ENCODE assay signal across 15 mouse cellular contexts in genomic region chr5:125766941-125767340, GRCm38 (mm10).
A peak's percentile ranks its signal among the peaks of the same experiment; 100 is the strongest.
DNase-seq lines count a peak whose midpoint lies in the region; TF ChIP-seq lines count a peak whose summit lies in the region.
"Had no signal": no experiment of that assay in that cellular context is flagged by ENCODE, and none has a peak within 500 bp of the region (broad histone marks: within the 10 kb centered on the region; RNA-seq: fewer than 3 reads in every experiment).

No protein-coding gene starts in this region.

- peak overlapping the region; percentile 71 for H3K27ac ChIP-seq in layer of hippocampus, adult 2 months
- H3K27ac ChIP-seq: embryonic facial prominence, embryonic 15.5 days; heart, embryonic 13.5 days; hindbrain, embryonic 10.5 days; midbrain, embryonic 12.5 days had no signal

- intact Hi-C loops in heart, postnatal 36 days (cut with DNase I) = no loop called here

- no peak overlapping the region for H3K4me3 ChIP-seq in layer of hippocampus, adult 2 months
- H3K4me3 ChIP-seq: embryonic facial prominence, embryonic 15.5 days; heart, embryonic 13.5 days; hindbrain, embryonic 10.5 days; midbrain, embryonic 12.5 days had no signal

- DNase-seq in cerebellum, postnatal 10 days = peak; percentile 91 to 95
- DNase-seq in cerebellum, adult 9-10 months = no peak
- peak in 1 of 2 experiments; percentile 34 for DNase-seq in layer of hippocampus, adult 2 months (ENCODE audit: low spot score in 2 of 2)
- no peak for DNase-seq in layer of hippocampus, adult 9-10 months (ENCODE audit: low spot score)
- peak; percentile 38 for DNase-seq in right cerebral cortex, postnatal 25 days
- DNase-seq in right cerebral cortex, adult 2 months (ENCODE audit: low spot score in 2 of 2) = no peak
- DNase-seq in kidney, postnatal 25 days = no peak
- no peak for DNase-seq in heart, postnatal 36 days
- DNase-seq: liver; lung, adult 18-20 months; lung, postnatal 4 days had no signal

- no peak for TF ChIP-seq CTCF in layer of hippocampus, adult 2 months (conservative IDR thresholded peaks at IDR 0.05)

Comparison
In these comparisons a context has a peak if more than half of its experiments do, and no peak if none do; other contexts are left out.
1. DNase-seq: peak in cerebellum, postnatal 10 days (2 of 2) and right cerebral cortex, postnatal 25 days (single experiment); none in cerebellum, adult 9-10 months (single experiment), layer of hippocampus, adult 9-10 months (single experiment), right cerebral cortex, adult 2 months (0 of 2), kidney, postnatal 25 days (0 of 2) and heart, postnatal 36 days (0 of 2).